Mouse (Mus musculus) cortical plate, adult 2 months (tissue): Measurements from ENCODE around the gene Cpne5.

Experiments used
- CTCF ChIP-seq: fragments of 200-500 bp; IDR thresholded peaks from 2 replicates; pipeline ENCODE4 v1.5.1; 2011; ENCODE audit warnings: mild to moderate bottlenecking, control low read depth, low read length; ENCODE audit not compliant: insufficient read depth; ENCODE audit errors: extremely low read depth
- POLR2A ChIP-seq: fragments of 200-500 bp; IDR thresholded peaks from 2 replicates; pipeline ENCODE4 v1.6.1; 2011; ENCODE audit warnings: mild to moderate bottlenecking, low read length, control low read depth; ENCODE audit not compliant: insufficient read depth; ENCODE audit errors: extremely low read depth

DNA sequence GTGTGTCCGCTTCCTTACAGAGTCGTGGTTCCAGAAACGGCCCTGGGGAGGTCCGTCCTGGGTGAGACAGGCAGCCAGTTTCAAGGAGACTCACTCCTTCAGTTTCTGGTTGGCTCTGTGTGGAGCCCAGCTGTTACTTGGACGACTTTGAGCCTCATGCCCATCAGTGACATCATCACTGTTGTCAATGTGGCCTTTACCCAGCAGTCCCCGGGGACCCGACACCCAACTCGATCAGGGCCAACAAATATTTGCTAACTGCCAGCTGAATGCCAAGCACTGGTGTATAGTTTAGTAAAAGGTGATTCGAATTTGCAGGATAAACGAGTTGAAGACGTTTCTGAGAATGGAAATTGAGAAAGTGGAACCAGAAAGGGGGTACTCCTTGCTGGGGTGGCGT is 121.9 kb downstream of the Cpne5 start:
- TF ChIP-seq CTCF (no peak), POLR2A (no peak)
